Mouse (Mus musculus): ENCODE data around the gene Hoxc6.

GRCm38 (mm10) chr15:102954192-102955006 lies 43.7 kb upstream of the Hoxc6 start, which contains the start of gene Hoxc11:
- TF ChIP-seq CTCF (IDR thresholded peaks at IDR 0.05; ENCODE audit: low read depth, low read length) (no peak), GATA1 (IDR thresholded peaks at IDR 0.05; ENCODE audit: borderline replicate concordance, low read length) (no peak), TAL1 (conservative IDR thresholded peaks at IDR 0.05; ENCODE audit: low read depth, low read length) (no peak)
